Mouse (Mus musculus): ENCODE data around the gene Ror1. TPM values are rescaled to one million over a fixed set of nuclear protein-coding genes. Genes with fewer than 3 reads are reported as not detected.

The Ror1 gene
- total RNA-seq, 2 experiments from 2014 or later: 5.3 to 5.8 TPM

GRCm38 (mm10) chr4:100165790-100166189 is 70.2 kb downstream of the Ror1 start:
- DNase-seq: no peak

GRCm38 (mm10) chr4:100166871-100167270 is 71.3 kb downstream of the Ror1 start:
- DNase-seq: no peak

DNA sequence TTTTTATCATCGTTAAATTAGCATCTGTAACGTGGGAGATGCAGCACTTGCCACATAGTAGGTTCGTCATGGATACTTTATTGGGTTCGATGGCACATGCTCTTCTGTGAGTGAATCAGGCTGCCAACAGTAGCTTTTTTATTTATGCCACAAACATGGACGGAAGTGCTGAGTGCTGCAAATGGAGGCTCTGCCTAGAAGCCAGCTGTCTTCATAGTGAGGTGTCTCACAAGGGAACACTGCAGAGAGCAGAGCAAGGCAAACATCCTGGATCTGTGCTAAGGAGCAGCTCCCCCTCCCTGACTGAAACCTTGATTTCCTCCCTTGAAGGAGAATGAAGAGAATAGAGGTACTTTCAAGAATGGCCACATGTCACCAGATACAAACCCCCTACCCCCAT is 74.1 kb downstream of the Ror1 start:
- DNase-seq: no peak

DNA sequence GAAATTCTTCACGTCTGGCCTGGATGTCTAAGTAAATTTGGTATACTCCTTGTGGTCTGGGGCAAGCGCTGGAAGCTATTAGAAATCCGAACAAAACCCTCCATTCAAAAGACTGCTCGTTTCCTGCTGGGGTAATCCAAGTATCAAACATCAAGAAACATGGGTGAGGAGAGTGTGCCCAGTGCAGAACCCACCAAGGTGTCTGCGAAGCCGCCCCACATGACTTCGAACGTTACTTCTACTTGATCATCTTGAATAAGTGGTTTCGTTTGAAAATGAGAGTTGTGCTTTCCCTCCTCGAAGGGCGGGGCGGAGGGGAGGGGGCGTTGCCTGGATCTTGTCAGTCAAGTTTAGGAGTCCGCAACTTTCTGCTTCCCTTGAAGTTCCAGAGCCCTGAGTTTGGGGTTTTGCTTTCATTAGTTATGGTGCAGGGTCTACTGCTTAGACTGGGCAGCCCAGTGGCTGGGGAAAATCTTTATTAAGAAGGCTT is 74.6 kb downstream of the Ror1 start:
- no peak for DNase-seq

DNA sequence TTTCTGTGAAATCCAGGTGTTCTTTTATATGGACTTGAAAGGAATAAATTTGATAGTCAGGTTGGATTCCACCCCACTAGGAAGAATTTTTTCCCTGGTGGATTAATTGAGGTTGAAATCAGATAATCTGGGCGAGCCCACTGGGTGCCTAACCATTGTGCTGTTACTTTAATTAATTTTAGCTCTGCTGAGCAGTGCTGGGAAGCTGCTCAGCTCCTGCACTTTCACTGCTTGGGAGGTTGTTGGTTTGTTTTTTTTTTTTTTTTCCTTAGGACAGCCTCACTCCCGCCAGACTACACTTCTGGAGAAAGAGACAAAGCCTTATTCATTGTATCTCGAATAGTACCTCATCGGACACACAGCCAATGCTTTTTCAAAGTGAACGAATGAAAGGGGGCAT is 75.2 kb downstream of the Ror1 start:
- no peak for DNase-seq

DNA sequence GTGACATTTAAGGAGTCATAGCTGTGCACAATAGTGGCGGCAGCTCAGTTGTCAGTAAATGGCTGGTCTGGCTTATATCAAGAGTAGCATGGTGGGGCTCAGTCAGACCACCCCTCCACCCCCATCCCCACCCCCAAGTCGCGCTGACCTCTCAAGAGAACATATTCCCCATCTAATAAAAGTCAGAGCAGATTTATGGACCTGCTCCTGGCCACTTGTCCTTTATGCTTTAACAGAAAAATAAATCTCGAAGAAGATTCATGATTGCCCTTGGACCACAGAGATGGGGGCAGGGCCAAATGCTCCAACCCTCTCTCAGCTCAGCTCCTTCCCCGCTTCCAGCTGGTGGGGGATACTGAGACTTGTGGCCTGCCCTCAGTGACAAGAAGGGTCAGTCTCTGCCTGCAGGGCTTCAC is 75.9 kb downstream of the Ror1 start:
- no peak for DNase-seq

GRCm38 (mm10) chr4:100175594-100175993 is 80.0 kb downstream of the Ror1 start:
- DNase-seq: no peak

GRCm38 (mm10) chr4:100178316-100178715 is 82.7 kb downstream of the Ror1 start:
- no peak for DNase-seq

GRCm38 (mm10) chr4:100181676-100182075 is 86.1 kb downstream of the Ror1 start:
- DNase-seq: no peak

DNA sequence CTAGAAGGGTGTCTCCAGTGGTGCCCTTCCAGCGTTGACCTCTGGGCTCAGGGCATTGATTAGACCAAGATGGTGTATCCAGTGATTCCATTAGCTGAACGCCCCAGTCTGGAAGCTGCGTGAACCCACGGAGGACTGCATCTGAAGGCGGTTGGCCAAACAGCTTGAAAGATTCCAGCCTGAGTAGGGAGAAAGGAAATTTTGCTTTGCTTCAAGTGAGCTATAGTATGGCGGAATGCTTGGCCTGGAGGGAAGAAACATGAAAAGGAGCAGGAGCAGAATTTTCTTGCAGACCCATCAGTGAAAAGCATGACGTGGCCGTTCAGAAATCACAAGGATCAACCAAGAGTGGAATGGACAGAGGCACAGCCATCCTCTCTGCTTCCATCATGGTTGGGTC is 91.2 kb downstream of the Ror1 start:
- DNase-seq: no peak

DNA sequence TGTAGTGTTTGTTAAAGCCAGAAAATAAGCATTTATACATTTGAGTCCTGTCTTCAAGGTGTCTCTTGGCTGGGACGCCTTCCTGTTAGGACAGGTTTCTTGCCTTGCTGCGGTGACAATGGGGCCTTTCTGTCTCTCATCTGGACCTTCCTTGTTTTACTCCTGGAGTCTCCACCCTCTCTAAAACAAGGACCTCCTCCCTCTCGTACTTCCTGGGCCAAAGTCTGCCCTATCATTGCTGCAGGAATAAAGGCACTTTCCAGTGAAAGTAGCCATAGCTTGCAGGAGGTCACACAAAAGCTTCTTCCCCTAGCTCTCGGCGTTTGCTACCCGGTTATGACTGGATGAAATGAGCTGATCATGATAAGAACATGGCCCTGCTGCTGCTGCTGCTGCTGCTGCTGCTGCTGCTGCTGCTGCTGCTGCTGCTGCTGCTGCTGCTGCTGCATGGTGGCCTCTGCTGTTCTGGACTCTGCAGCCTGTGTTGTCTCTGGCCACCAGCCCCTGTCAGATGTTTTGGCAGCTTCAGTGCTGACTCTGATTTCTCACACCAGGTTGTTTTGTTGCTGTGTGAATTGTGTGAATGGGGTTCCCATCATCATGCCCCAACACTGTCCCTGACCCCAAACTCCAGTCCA is 92.1 kb downstream of the Ror1 start:
- DNase-seq: no peak

- DNase-seq: no peak
These were observed 92.7 kb downstream of the Ror1 start for GRCm38 (mm10) chr4:100188201-100188699.

DNA sequence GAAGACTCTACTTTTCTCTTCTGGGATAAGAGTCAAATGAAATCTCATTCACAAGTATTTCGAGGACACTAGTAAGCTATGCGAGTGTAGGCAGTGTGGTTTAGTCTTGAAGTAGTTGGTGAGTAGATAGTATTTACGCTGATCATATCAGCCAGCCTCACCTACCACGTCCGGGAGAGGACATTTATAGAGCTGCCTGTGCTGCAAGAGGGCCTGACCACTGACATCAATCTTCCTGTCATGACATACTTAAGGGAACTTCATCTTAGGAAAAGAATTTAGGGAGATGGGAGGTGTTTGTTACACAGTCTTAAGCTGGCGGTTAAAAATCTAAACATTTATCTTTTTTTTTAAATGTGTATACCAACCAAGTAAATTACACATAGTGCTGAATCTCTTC is 95.9 kb downstream of the Ror1 start:
- no peak for DNase-seq

DNA sequence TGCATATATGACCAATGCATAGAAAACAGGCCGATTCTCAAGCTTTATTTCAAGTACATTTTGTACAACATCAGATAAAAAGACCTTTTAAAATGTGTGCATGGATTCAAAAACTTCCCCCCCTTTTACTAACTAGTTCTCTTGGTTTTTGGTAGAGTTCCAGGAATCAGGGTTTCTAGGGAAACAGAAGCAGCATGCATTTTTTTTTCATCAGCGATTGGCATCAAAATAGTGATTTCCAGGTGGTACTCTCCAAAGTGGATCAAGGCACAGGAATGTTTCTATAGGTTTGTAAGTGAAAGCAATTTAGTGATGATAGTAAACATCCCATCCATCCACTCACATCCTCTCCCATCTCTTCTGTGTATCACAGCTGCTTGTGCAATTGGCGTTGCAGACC is 98.5 kb downstream of the Ror1 start:
- DNase-seq: no peak

DNA sequence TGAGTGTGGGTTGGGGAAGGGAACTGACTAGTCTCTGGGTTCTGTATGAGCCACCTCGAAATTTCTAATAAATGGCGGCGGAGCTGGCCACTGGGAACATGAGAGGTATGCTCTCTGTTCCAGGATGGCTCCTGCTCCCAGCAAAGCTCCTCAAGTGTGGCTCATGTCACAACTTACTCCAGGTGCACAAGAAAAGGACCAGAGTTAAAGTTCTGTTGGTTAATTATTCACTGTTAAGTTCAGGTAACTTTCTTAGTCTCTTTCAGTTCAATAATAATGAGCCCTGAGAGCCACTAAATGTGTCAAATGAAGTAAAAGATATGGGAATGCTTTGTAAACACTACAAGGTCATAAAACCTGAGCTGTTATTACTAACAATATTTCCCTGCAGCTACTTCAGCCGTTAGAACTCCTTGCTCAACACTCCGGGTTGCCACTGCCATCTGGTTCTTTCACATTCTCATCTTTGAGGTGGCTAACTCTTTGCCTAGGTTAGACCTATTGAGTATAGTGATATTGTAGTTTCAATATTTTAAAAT is 100.7 kb downstream of the Ror1 start:
- no peak for DNase-seq

DNA sequence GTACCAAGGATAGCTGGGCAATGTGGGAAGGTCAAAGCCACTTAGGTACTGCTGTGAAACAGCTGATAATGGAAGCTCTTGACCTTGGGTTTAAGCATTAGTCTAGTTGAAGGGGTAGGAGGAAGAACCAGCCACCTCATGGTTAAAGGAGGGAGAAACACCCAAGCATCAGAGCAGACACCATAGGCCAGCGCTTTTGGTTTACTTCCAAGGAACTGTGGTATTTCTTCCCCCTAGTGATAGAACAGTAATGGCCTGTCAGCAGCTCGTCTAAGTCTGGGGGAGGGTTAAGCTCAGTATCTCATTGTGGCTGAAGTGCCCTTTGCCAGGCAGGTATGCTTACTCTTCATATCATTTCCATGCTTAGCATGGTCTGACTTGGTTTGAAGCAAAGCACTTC is 102.7 kb downstream of the Ror1 start:
- no peak for DNase-seq

DNA sequence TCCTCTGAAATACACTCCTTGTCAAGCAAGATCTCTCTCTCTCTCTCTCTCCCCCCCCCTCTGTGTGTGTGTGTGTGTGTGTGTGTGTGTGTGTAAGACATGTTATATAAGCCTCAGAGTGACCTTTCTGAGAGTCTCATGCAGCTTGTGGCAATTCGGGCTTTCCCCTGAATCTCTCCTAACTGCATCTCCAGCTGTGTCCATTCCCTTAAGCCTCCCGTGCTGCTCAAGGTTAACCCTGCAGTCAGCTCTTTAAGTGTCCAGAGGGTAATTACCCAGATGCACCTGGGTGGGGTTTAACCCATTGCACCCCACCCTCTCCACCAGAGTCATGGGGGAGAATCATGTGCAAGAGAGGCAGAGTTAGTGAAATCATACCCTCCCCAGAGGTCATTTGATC is 105.7 kb downstream of the Ror1 start:
- DNase-seq: no peak

DNA sequence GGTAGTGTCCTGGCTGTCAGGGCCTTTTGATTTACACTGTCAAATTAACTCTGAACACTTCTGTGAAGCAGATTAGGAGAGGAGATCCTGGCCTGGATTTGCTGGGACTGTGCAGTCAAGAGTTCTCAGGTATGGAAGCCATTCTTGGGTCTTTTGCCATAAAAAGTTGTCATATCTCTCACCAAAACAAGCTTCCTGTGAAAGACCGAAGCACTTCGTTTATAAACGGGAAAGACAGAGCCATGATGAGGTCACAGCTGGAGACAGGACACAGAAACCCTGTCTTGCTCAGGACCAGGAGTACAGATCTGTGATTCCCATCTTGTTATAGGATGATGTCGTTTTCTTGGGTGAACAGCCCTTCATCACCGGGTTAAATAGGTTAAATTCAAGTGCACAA is 107.5 kb downstream of the Ror1 start:
- DNase-seq: no peak

GRCm38 (mm10) chr4:100203688-100204087 is 108.1 kb downstream of the Ror1 start:
- no peak for DNase-seq

DNA sequence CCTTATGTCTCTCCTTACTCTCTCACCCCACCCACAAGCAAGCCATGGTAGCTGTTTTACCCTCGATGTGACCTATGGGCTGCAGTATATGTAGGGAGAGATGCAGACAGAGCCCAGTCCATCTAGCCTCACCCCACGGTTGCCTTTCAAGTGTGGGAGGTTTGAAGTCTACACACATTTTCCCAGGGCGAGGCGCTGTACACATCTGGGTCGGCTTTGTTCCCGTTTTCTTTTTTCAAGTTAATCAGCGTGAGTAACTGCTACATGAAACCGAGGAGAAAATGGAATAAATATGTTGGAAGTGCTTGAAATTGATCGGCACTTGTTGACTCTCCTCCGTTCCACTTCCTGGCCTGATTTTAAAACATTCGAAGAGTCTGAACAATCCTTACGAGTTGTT is 108.8 kb downstream of the Ror1 start:
- DNase-seq: no peak

DNA sequence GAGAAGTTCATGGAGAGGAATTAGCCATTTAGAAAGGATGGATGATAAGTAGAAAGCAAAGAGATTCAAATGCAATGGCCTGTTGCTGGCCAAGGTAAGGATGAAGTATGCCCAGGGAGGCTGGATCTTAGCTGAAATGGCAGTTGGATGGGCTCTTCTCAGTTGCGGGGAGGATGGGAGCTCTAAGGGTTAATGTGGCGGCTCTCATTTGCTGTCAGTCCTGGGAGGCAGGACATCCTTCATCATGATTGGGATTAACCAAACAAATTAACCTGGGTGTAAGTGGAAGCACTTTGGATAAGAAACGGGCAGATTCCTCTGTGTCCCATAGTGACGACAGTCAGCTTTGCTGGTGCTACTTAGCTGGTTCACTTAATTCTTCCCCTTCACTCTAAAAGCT is 112.5 kb downstream of the Ror1 start:
- DNase-seq: no peak

- no peak for DNase-seq
These were observed 113.5 kb downstream of the Ror1 start for GRCm38 (mm10) chr4:100209106-100209505.

DNA sequence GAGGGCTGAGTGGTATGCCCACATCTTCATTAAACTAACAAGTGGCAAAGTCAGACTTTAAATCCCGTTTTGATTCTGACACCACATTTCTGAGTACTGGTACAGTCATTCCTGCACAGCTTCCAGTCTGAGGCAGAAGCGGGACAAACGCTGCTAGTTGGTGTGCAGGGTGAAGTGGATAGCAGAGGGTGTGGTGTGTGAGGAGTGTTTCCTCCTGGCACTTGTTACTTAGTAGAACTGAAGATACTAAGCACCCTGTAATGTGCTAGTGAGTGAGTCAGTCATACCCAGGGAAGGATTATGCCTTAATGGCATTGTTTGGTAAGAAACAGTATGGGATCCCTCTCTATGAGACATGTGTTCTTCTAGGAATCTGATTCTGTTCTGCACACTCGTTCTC is 115.7 kb downstream of the Ror1 start:
- DNase-seq: no peak
